Mouse (Mus musculus) lung, adult 2 months (tissue): ENCODE measurements around the gene Azin2. TPM values are rescaled to one million over a fixed set of nuclear protein-coding genes. Genes with fewer than 3 reads are reported as not detected.
A peak's percentile ranks its signal among the peaks of the same experiment; 100 is the strongest.

Experiments used
- DNase-seq: peaks from one replicate; pipeline ENCODE4 v3.0.0; 2022
- H3K4me1 ChIP-seq: fragments of 200-500 bp; 2 replicates; pipeline ENCODE4 v1.6.1; 2011; ENCODE audit warnings: low read length; ENCODE audit not compliant: control insufficient read depth, insufficient read depth
- H3K4me3 ChIP-seq: fragments of 200-500 bp; replicated peaks from 2 replicates; pipeline ENCODE3; 2011; ENCODE audit warnings: low read depth, mild to moderate bottlenecking, control low read depth, low read length; ENCODE audit errors: extremely low read depth
- CTCF ChIP-seq: fragments of 200-500 bp; IDR thresholded peaks from 2 replicates; pipeline ENCODE4 v1.5.1; 2011; ENCODE audit warnings: mild to moderate bottlenecking, low read length, control low read depth; ENCODE audit not compliant: insufficient read depth
- POLR2A ChIP-seq: fragments of 200-500 bp; IDR thresholded peaks from 2 replicates; pipeline ENCODE4 v1.6.1; 2011; ENCODE audit warnings: low read depth, mild to moderate bottlenecking, control low read depth, low read length, borderline replicate concordance; ENCODE audit errors: extremely low read depth
- WGBS: fragments of 180-500 bp; shearing (Covaris S2); methylation state at CpG from one replicate; pipeline ENCODE4 v1.1.7; 2018; 5-methylcytosine and 5-hydroxymethylcytosine counted together
- polyA plus RNA-seq: library from polyadenylated mRNA; depleted of rRNA; stranded (reverse); fragments of >200 nt; gene quantifications from 2 replicates; pipeline ENCODE4 v1.2.3, GENCODE M21; 2012

Azin2 gene
- polyA plus RNA-seq, 1 experiment, result 46.2 TPM

DNA sequence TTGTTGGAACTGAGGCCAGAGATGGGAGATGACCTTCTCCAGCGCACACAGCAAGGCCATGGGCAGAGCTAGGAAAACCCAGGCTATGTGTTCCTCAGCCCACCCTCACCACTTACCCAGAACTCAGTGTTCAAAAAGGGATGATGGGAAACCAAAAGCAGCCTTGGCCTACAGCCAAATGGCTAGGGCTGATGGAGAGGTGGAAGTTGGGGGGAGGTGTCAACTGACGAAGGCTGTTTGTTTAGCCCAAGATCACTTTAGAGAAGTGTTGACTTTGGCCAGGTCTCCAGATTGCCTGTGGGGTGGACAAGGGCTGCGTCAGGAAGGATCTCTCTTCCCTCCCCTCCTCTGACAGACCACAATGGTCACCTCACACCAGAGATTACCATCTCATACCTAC, 44.1 kb downstream of the Azin2 start:
- peak; percentile 15; the same call in 1 of the 2 replicates for TF ChIP-seq POLR2A
- no peak for TF ChIP-seq CTCF
- DNase-seq, result peak; percentile 70
- 20% methylated on average over 3 of the region's 3 CpGs for WGBS
- Histone ChIP-seq H3K4me1 (peaks cover 3% of the 10 kb centered on the region; the same call in 1 of the 2 replicates), H3K4me3 (no peak overlapping the region)

DNA sequence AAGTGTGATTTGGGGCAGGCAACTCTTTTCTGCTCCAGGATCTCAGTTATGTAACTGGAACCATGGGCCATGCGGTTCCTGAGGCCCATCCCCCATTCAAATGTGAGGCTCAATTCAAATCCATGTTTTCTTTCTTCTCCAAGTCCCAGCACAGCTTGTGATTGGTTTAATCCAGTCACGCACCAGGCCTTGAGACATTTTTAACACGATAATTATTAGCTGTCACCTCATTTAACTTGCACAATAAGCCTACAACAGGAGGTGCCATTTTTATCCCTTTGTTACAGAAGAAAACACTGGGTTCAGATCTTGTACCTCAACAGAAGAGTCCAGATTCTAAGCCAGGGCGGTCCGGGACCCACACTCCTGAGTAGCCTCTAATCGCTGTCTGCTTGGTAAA, 44.5 kb downstream of the Azin2 start:
- WGBS, result 61% methylated on average over 6 of the region's 6 CpGs
- no peak for DNase-seq
- TF ChIP-seq POLR2A, result no peak
- no peak for TF ChIP-seq CTCF
- H3K4me1 ChIP-seq, result peaks cover 3% of the 10 kb centered on the region; the same call in 1 of the 2 replicates
- no peak overlapping the region for H3K4me3 ChIP-seq

DNA sequence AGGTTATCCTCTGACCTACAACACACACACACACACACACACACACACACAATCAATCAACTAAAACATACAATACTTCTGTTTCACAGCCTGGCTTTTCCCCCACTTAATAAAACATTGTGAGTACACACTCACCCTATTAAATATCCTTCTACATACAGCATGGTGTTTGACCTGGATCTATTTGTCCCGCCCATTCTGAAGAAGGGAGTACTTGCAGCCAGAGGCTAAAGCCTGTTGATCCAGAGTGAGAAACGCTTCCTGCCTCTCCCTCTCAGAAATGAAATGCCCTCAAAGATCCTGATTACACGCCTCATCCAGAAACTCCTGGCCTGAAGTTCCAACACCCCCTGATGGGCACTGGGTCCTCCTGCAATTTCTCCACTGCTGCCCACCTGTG, 45.1 kb downstream of the Azin2 start:
- TF ChIP-seq CTCF, result no peak
- no peak for TF ChIP-seq POLR2A
- no peak overlapping the region for H3K4me3 ChIP-seq
- H3K4me1 ChIP-seq, result peaks cover 3% of the 10 kb centered on the region; the same call in 1 of the 2 replicates
- DNase-seq, result no peak
- 46% methylated on average over 3 of the region's 3 CpGs for WGBS

DNA sequence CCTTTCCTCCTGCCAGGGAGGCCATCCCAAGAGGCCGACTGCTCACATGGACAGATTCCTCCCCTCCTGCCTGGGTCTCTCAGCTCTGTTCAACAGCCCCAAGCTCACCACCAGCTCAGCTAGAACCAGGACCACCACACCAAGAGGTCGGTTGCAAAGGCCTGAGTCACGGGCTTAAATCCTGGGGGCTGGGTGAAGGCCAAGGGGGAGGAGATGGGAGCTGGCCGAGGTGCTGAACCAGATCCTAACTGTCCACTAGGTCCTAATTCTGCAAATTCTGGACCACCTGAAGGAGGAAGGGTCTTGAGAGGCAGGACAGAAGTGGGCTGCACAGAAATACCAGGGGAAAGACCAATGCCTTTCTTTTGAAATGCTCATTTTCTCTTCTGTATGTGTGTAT, 48.4 kb downstream of the Azin2 start:
- no peak overlapping the region for H3K4me3 ChIP-seq
- 17% methylated on average over 4 of the region's 4 CpGs for WGBS

DNA sequence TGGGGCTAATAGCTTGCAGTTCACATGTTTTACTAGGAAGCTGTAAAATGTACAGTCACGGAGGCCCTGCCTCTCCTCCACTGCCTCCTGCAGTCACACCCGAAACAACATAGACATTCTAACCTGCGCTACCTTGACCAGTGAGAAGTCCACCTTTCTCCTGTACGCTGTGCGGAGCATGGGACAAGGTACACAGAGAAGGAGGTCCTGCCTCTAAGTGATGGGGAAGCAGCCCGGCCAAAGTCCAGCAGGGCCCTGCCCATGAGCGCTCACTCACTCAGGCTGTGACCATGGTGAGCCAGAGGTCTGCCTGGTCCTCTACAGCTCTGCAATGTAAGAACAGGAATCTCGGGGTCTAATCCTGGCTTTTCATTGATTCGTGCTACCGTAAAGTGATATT, 50.2 kb downstream of the Azin2 start:
- Histone ChIP-seq H3K4me3 (no peak overlapping the region), H3K4me1 (no peaks in the 10 kb centered on the region)
- TF ChIP-seq CTCF (no peak), POLR2A (no peak)
- 92% methylated on average over 10 of the region's 10 CpGs for whole genome bisulfite sequencing
- DNase-seq, result no peak

More for the DNA sequence above, 48.4 kb downstream of the Azin2 start:
- no peak for DNase-seq
- no peaks in the 10 kb centered on the region for H3K4me1 ChIP-seq
- TF ChIP-seq POLR2A, result no peak
- no peak for TF ChIP-seq CTCF

DNA sequence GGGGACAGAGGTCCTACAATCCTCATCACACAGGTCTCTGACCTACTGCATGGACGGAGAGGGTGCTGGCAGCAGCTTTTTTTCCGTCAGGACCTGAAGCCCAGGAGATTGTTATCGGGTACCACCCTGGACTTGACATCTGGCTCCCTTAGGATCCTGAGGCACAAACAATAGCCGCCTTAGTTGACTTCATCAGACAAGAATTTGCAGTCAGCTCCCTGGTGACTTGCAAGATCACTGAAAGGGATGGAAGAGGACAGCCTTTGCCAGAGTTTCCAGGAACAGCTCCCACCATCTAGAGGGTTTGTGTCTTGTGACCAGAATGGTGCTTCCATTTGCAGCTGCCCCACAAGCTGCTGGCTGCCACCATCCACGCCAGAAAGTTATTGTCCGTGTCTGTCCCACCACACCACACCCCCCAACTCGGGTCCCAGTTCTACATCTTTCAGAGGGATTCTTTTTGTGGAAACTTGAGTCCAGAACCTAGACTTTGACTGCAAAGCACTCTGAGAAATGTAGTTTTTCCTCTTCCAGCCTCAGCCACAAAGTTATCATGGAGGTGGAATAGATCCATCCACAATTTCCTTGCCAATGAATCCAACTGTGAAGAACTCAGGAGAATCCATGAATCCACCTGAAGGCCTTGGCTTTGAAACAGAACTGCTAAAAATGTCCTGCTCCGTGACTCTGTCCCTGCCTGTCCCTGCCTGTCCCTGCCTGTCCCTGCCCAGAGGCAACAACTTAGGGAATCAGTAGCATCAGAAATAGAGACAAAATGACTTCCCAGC, 51.8 kb downstream of the Azin2 start:
- WGBS, result 63% methylated on average over 8 of the region's 8 CpGs
- TF ChIP-seq CTCF (no peak), POLR2A (no peak)
- no peak for DNase-seq
- Histone ChIP-seq H3K4me1 (no peaks in the 10 kb centered on the region), H3K4me3 (no peak overlapping the region)

DNA sequence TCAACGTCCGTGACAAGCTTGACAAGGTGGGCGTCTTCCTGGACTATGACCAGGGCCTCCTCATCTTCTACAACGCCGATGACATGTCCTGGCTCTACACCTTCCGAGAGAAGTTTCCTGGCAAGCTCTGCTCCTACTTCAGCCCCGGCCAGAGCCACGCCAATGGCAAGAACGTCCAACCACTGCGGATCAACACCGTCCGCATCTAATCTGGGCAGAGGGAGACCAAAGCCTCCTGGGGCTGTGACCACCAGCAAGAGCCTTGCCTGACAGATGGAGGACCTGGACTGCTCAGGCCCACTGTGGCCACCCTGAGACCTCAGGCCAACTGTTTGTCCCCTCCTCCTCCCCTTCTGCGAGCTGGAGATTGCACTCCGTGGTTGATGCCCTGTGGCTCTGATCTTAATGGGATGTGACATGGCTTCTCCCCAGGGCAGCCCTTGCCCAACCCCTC, 52.8 kb downstream of the Azin2 start:
- no peak for DNase-seq
- TF ChIP-seq CTCF (no peak), POLR2A (no peak)
- 84% methylated on average over 14 of the region's 14 CpGs for WGBS
- Histone ChIP-seq H3K4me3 (no peak overlapping the region), H3K4me1 (no peaks in the 10 kb centered on the region)

DNA sequence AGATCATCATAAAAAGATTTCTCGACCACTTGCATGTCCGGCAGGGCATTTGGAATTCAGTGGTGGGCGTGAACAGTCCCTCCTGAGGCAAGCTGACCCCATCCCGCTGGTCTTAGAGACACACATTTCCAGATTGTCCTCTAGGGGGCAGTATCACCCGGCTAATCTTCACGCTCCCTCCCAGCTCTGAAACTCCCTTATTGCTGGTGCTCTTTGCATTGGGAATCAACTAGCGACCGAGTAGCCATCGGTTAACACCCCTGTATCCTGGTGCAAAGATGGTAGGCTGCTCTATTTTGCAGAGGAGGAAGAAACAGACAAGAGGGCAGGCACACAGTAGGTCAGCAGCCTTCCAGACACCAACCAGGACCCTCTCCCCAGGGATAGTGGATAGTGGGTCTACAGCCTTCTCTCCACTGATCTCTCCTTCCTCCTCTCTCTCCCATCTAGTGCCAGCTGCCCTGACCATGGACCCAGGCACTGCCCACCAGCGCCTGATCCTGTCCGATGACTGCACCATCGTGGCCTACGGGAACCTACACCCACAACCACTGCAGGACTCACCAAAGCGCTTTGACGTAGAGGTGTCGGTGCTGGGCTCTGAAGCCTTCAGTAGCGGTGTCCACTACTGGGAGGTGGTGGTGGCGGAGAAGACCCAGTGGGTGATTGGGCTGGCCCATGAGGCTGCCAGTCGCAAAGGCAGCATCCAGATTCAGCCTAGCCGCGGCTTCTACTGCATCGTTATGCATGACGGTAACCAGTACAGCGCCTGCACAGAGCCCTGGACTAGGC, 53.5 kb downstream of the Azin2 start:
- TF ChIP-seq CTCF, result peak; percentile 78
- TF ChIP-seq POLR2A, result no peak
- Histone ChIP-seq H3K4me3 (no peak overlapping the region), H3K4me1 (no peaks in the 10 kb centered on the region)
- WGBS, result 64% methylated on average over 24 of the region's 24 CpGs
- peak; percentile 49 for DNase-seq

DNA sequence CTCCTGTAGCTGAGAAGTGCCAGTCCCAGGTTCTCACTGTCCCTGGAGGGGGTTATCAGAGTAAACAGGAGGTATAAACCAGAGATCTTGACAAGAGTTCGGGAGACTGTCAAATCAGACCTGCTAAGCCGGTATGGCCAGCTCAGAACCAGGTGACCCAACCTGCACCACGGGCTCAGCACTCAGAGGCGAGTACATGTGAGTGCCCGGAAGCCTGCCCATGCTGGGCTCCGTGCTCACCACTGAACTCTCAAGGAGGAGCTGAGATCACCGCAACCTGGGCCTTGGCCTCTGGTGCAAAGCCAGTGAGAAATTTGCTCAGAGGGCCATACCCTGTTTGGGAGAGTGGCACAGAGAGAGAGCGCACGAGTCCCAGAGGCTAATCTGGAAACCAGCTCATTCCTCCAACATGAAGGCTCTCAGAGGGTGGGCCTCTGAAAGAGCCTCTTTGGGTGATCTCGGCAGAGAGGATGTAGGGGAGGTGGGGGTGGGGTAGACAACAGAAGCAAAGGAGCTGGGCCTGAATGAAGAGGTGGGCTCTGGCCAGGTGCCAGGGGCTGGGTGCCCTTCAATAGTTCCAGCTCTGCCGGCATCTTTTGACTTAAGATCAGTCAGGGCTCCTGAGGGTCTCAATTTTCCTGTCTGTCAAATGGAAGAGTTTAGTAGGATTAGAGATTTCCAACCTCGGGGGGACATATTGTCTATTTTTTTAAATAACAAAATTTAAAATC, 54.8 kb downstream of the Azin2 start:
- no peak for TF ChIP-seq POLR2A
- TF ChIP-seq CTCF, result no peak
- Histone ChIP-seq H3K4me3 (no peak overlapping the region), H3K4me1 (no peaks in the 10 kb centered on the region)
- peak; percentile 64 for DNase-seq
- WGBS, result 65% methylated on average over 12 of the region's 12 CpGs
